Mouse (Mus musculus): ENCODE measurements at regions not wholly inside any gene's neighbourhood (a gene's known extent, or its start where the extent isn't known, plus 50 kb on each side); places are given as distances from the start of the nearest gene placed in this dataset.

GRCm38 (mm10) chr1:82070181-82071109 lies 162.5 kb upstream of the Gm9747 start:
- 51% methylated on average over 9 of the region's 9 CpGs for WGBS
- DNase-seq (ENCODE audit: low spot score) (peak; percentile 6), ATAC-seq (no peak)
- no peak overlapping the region for H3K4me3 ChIP-seq (ENCODE audit: low read depth, low read length)
- H3K4me2 ChIP-seq (replicated peaks; ENCODE audit: low read depth, low read length), result no peak overlapping the region
- H3K27ac ChIP-seq (ENCODE audit: low read length), result no peak overlapping the region
- no peaks in the 10 kb centered on the region for H3K4me1 ChIP-seq (ENCODE audit: insufficient read depth, low read depth, low read length)
- no peaks in the 10 kb centered on the region for H3K36me3 ChIP-seq (ENCODE audit: insufficient read depth, low read length)
- no peaks in the 10 kb centered on the region for H3K27me3 ChIP-seq (replicated peaks; ENCODE audit: insufficient read depth, low read length)
- TF ChIP-seq CTCF (IDR thresholded peaks at IDR 0.05) (no peak), EP300 (IDR thresholded peaks at IDR 0.05) (no peak)
- no peak overlapping the region for H3K9ac ChIP-seq (replicated peaks; ENCODE audit: low read depth)
- no peaks in the 10 kb centered on the region for H3K9me3 ChIP-seq (ENCODE audit: low read length)

DNA sequence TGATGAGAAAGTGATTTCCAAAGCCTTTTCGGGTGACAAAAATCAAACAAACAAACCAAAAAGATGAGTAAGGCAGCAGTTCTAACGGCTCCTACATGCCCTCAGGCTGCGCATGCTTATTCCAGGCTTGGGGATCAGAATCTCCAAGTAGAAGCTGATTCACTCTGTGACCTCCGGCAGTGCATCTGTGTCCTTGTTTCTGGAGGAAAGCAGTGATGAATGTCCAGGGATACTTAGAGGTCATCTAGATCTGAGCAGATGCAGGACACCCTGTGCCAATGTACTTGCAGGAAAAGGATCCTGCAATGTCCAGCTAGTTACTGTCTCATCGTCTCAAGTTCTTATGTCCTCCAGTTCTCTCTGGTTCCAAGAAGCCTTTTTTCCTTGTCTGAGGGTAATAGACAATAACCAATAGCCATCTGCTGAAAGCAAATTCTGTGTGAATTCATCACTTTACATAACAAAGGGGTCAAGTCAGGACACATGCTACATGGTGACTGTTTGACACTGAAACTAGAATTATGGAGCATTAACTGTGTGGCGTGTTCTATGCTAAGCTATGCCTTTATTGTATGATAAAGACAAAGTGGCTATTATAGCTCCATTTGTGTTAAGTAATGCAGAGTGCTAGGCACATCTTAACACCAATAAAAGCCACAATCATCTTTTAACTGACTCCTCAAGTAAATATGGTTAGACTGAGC lies 143.6 kb upstream of the Gm9747 start:
- Histone ChIP-seq H3K27ac (ENCODE audit: low read length) (no peak overlapping the region), H3K4me1 (ENCODE audit: insufficient read depth, low read depth, low read length) (no peaks in the 10 kb centered on the region), H3K4me2 (replicated peaks; ENCODE audit: low read depth, low read length) (no peak overlapping the region), H3K4me3 (ENCODE audit: low read depth, low read length) (no peak overlapping the region), H3K9ac (replicated peaks; ENCODE audit: low read depth) (no peak overlapping the region), H3K9me3 (ENCODE audit: low read length) (no peaks in the 10 kb centered on the region), H3K36me3 (ENCODE audit: insufficient read depth, low read length) (no peaks in the 10 kb centered on the region), H3K27me3 (replicated peaks; ENCODE audit: insufficient read depth, low read length) (no peaks in the 10 kb centered on the region)
- no peak for DNase-seq (ENCODE audit: low spot score)
- WGBS, result 77% methylated on average over 6 of the region's 6 CpGs
- no peak for TF ChIP-seq CTCF (IDR thresholded peaks at IDR 0.05)
- no peak for TF ChIP-seq EP300 (IDR thresholded peaks at IDR 0.05)
- no peak for ATAC-seq

GRCm38 (mm10) chr1:82095101-82095500 lies 137.8 kb upstream of the Gm9747 start:
- Histone ChIP-seq H3K27ac (ENCODE audit: low read length) (no peak overlapping the region), H3K4me3 (ENCODE audit: low read depth, low read length) (no peak overlapping the region), H3K4me2 (replicated peaks; ENCODE audit: low read depth, low read length) (no peak overlapping the region), H3K4me1 (ENCODE audit: insufficient read depth, low read depth, low read length) (no peaks in the 10 kb centered on the region), H3K27me3 (replicated peaks; ENCODE audit: insufficient read depth, low read length) (no peaks in the 10 kb centered on the region), H3K36me3 (ENCODE audit: insufficient read depth, low read length) (no peaks in the 10 kb centered on the region), H3K9me3 (ENCODE audit: low read length) (no peaks in the 10 kb centered on the region), H3K9ac (replicated peaks; ENCODE audit: low read depth) (no peak overlapping the region)
- DNase-seq (ENCODE audit: low spot score) (no peak), ATAC-seq (no peak)
- no peak for TF ChIP-seq CTCF (IDR thresholded peaks at IDR 0.05)
- no peak for TF ChIP-seq EP300 (IDR thresholded peaks at IDR 0.05)
- 82% methylated on average over 2 of the region's 2 CpGs for WGBS

- no peaks in the 10 kb centered on the region for H3K27me3 ChIP-seq (replicated peaks; ENCODE audit: insufficient read depth, low read length)
- H3K4me1 ChIP-seq (ENCODE audit: insufficient read depth, low read depth, low read length), result no peaks in the 10 kb centered on the region
- no peaks in the 10 kb centered on the region for H3K36me3 ChIP-seq (ENCODE audit: insufficient read depth, low read length)
- ATAC-seq, result no peak
- H3K9me3 ChIP-seq (ENCODE audit: low read length), result no peaks in the 10 kb centered on the region
- no peak overlapping the region for H3K27ac ChIP-seq (ENCODE audit: low read length)
- H3K4me2 ChIP-seq (replicated peaks; ENCODE audit: low read depth, low read length), result no peak overlapping the region
- 53% methylated on average over 5 of the region's 5 CpGs for WGBS
- no peak overlapping the region for H3K9ac ChIP-seq (replicated peaks; ENCODE audit: low read depth)
- no peak for TF ChIP-seq CTCF (IDR thresholded peaks at IDR 0.05)
- TF ChIP-seq EP300 (IDR thresholded peaks at IDR 0.05), result no peak
- DNase-seq (ENCODE audit: low spot score), result no peak
- H3K4me3 ChIP-seq (ENCODE audit: low read depth, low read length), result no peak overlapping the region
These were observed 126.2 kb upstream of the Gm9747 start for GRCm38 (mm10) chr1:82106756-82107155.

GRCm38 (mm10) chr1:82110071-82110635 lies 122.8 kb upstream of the Gm9747 start:
- Histone ChIP-seq H3K27me3 (replicated peaks; ENCODE audit: insufficient read depth, low read length) (no peaks in the 10 kb centered on the region), H3K4me2 (replicated peaks; ENCODE audit: low read depth, low read length) (no peak overlapping the region), H3K4me3 (ENCODE audit: low read depth, low read length) (no peak overlapping the region), H3K9ac (replicated peaks; ENCODE audit: low read depth) (no peak overlapping the region), H3K27ac (ENCODE audit: low read length) (no peak overlapping the region), H3K36me3 (ENCODE audit: insufficient read depth, low read length) (no peaks in the 10 kb centered on the region), H3K9me3 (ENCODE audit: low read length) (no peaks in the 10 kb centered on the region), H3K4me1 (ENCODE audit: insufficient read depth, low read depth, low read length) (no peaks in the 10 kb centered on the region)
- TF ChIP-seq EP300 (IDR thresholded peaks at IDR 0.05), result no peak
- WGBS, result 85% methylated on average over 1 of the region's 1 CpGs
- no peak for ATAC-seq
- DNase-seq (ENCODE audit: low spot score), result no peak

- no peak overlapping the region for H3K4me2 ChIP-seq (replicated peaks; ENCODE audit: low read depth, low read length)
- TF ChIP-seq EP300 (IDR thresholded peaks at IDR 0.05) (no peak), CTCF (IDR thresholded peaks at IDR 0.05) (no peak)
- WGBS, result 32% methylated on average over 5 of the region's 5 CpGs
- DNase-seq (ENCODE audit: low spot score) (no peak), ATAC-seq (no peak)
- H3K4me3 ChIP-seq (ENCODE audit: low read depth, low read length), result no peak overlapping the region
- no peaks in the 10 kb centered on the region for H3K36me3 ChIP-seq (ENCODE audit: insufficient read depth, low read length)
- no peaks in the 10 kb centered on the region for H3K9me3 ChIP-seq (ENCODE audit: low read length)
- H3K9ac ChIP-seq (replicated peaks; ENCODE audit: low read depth), result no peak overlapping the region
- no peak overlapping the region for H3K27ac ChIP-seq (ENCODE audit: low read length)
- H3K4me1 ChIP-seq (ENCODE audit: insufficient read depth, low read depth, low read length), result no peaks in the 10 kb centered on the region
- no peaks in the 10 kb centered on the region for H3K27me3 ChIP-seq (replicated peaks; ENCODE audit: insufficient read depth, low read length)
These were observed 120.5 kb upstream of the Gm9747 start for GRCm38 (mm10) chr1:82112401-82112800.

Data from lung, postnatal 0 days (tissue).